Mouse (Mus musculus) CH12.LX (cell line): ENCODE results near the gene Dalrd3.

ENCODE experiments used
- CTCF ChIP-seq, 2 experiments: IDR thresholded peaks in 1 of 2; conservative IDR thresholded peaks in 1 of 2; 2 replicates each; pipeline ENCODE4 v1.5.1; 2011 to 2012; ENCODE audit warnings: low read depth in 2 of 2, low read length in 2 of 2, improper control_type of control experiment in 1 of 2, inconsistent platforms in 1 of 2, mild to moderate bottlenecking in 1 of 2, moderate library complexity in 1 of 2
- ELF1 ChIP-seq: IDR thresholded peaks from 2 replicates; pipeline ENCODE4 v1.6.1; 2014; ENCODE audit warnings: low read depth, mild to moderate bottlenecking, inconsistent platforms, low read length, improper control_type of control experiment
- MAFK ChIP-seq: IDR thresholded peaks from 2 replicates; pipeline ENCODE4 v1.6.1; 2011; ENCODE audit warnings: low read length, improper control_type of control experiment; ENCODE audit not compliant: insufficient replicate concordance
- MAZ ChIP-seq: IDR thresholded peaks from 2 replicates; pipeline ENCODE4 v1.6.1; 2012; ENCODE audit warnings: low read depth, mild to moderate bottlenecking, inconsistent platforms, low read length, improper control_type of control experiment, moderate library complexity
- MEF2A ChIP-seq: IDR thresholded peaks from 2 replicates; pipeline ENCODE4 v1.6.1; 2014; ENCODE audit warnings: low read depth, mild to moderate bottlenecking, inconsistent platforms, low read length, improper control_type of control experiment, borderline replicate concordance
- POLR2AphosphoS2 ChIP-seq: IDR thresholded peaks from 2 replicates; pipeline ENCODE4 v1.6.1; 2011; ENCODE audit warnings: low read depth, low read length, improper control_type of control experiment
- TCF12 ChIP-seq: IDR thresholded peaks from 2 replicates; pipeline ENCODE4 v1.6.1; 2014; ENCODE audit warnings: low read depth, mild to moderate bottlenecking, inconsistent platforms, low read length, improper control_type of control experiment

DNA sequence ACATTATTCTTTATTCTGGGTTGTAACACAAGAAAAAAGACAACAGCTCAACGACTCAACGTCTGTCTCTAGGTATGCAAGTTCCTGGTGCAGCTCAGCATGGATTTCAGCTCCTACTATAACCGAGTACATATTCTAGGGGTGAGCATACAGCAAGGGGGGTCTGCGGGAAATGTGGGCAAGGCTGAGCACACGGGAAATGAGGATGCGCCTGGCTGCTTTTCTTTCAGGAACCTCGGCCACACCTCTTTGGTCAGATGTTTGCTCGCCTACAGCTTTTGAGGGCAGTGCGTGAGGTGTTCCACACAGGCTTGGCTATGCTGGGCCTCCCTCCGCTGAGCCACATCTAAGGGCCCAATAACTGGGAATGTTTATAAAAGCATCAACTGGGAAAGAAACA lies 2.6 kb downstream of the Dalrd3 start:
- TF ChIP-seq TCF12 (no peak), ELF1 (no peak), POLR2AphosphoS2 (no peak), MEF2A (no peak), MAZ (no peak), CTCF (conservative IDR thresholded peaks at IDR 0.05 in 1 of 2, IDR thresholded peaks at IDR 0.05 in 1 of 2; ENCODE audit: low read depth in 2 of 2, low read length in 2 of 2) (no peak), MAFK (no peak)
